Mouse (Mus musculus) liver, embryonic 11.5 days (tissue): ENCODE results near the gene Ifngr2. TPM values are rescaled to one million over a fixed set of nuclear protein-coding genes. Genes with fewer than 3 reads are reported as not detected.

Experiments used
- ATAC-seq: fragments of 200-750 bp; cut with Nextera tagmentation; replicated peaks from 2 replicates; pipeline ENCODE4 v1.8.0; 2017; ENCODE audit warnings: moderate number of reproducible peaks, mild to moderate bottlenecking, moderate TSS enrichment, moderate library complexity; ENCODE audit not compliant: low FRiP score
- DNase-seq: peaks from one replicate; pipeline ENCODE4 v3.0.0-alpha.2; 2017; ENCODE audit warnings: low spot score
- H3K27ac ChIP-seq: fragments of 300-500 bp; sonication (generic); 2 replicates; pipeline ENCODE4 v1.5.1; 2014; ENCODE audit warnings: mild to moderate bottlenecking, low read depth, low read length, control low read depth
- H3K27me3 ChIP-seq: fragments of 300-500 bp; sonication (generic); replicated peaks from 2 replicates; pipeline ENCODE4 v1.6.1; 2014; ENCODE audit warnings: low read length, mixed read lengths; ENCODE audit not compliant: control insufficient read depth, insufficient read depth
- H3K36me3 ChIP-seq: fragments of 300-500 bp; sonication (generic); 2 replicates; pipeline ENCODE4 v1.6.1; 2014; ENCODE audit warnings: mild to moderate bottlenecking, low read length, moderate library complexity, mixed read lengths; ENCODE audit not compliant: control insufficient read depth, insufficient read depth
- H3K4me1 ChIP-seq: fragments of 300-500 bp; sonication (generic); replicated peaks from 2 replicates; pipeline ENCODE4 v1.6.1; 2014; ENCODE audit warnings: low read length, mixed read lengths; ENCODE audit not compliant: control insufficient read depth, insufficient read depth
- H3K4me2 ChIP-seq: fragments of 300-500 bp; sonication (generic); 2 replicates; pipeline ENCODE4 v1.6.1; 2014; ENCODE audit warnings: mild to moderate bottlenecking, control low read depth, moderate library complexity
- H3K4me3 ChIP-seq: fragments of 300-500 bp; sonication (generic); 2 replicates; pipeline ENCODE4 v1.5.1; 2014; ENCODE audit warnings: low read depth, low read length, control low read depth
- H3K9ac ChIP-seq: fragments of 300-500 bp; sonication (generic); 2 replicates; pipeline ENCODE4 v1.6.1; 2014; ENCODE audit warnings: low read depth, low read length, control low read depth
- H3K9me3 ChIP-seq: fragments of 300-500 bp; sonication (generic); 2 replicates; pipeline ENCODE4 v1.6.1; 2016; ENCODE audit warnings: low read length, inconsistent platforms, mixed read lengths; ENCODE audit not compliant: control insufficient read depth
- WGBS: fragments of 180-500 bp; shearing (Covaris S2); extraction: QIAGEN DNeasy Blood & Tissue Kit; methylation state at CpG from one replicate; pipeline ENCODE4 v1.1.7; 2014; 5-methylcytosine and 5-hydroxymethylcytosine counted together
- polyA plus RNA-seq: library from polyadenylated mRNA; unstranded; fragments of >200 nt; fragmentation: Nextera tagmentation; extraction: Ambion mirVana; gene quantifications from 2 replicates; pipeline ENCODE4 v1.2.1, GENCODE M21; 2014

Gene Ifngr2
- polyA plus RNA-seq, 1 experiment from 2014 or later: 28.7 TPM

GRCm38 (mm10) chr16:91561541-91562457 is 14.9 kb downstream of the Ifngr2 start:
- ATAC-seq (no peak), DNase-seq (no peak)
- no peak overlapping the region for H3K27ac ChIP-seq
- no peak overlapping the region for H3K4me3 ChIP-seq
- H3K4me2 ChIP-seq: no peak overlapping the region
- 81% methylated on average over 38 of the region's 38 CpGs for WGBS
- H3K27me3 ChIP-seq: no peaks in the 10 kb centered on the region
- no peak overlapping the region for H3K9ac ChIP-seq
- no peaks in the 10 kb centered on the region for H3K9me3 ChIP-seq
- peaks cover 8% of the 10 kb centered on the region; the same call in 1 of the 2 replicates for H3K4me1 ChIP-seq
- H3K36me3 ChIP-seq: peaks cover 23% of the 10 kb centered on the region

GRCm38 (mm10) chr16:91564580-91565291 is 17.9 kb downstream of the Ifngr2 start:
- WGBS: 77% methylated on average over 4 of the region's 4 CpGs
- H3K9ac ChIP-seq: no peak overlapping the region
- DNase-seq (no peak), ATAC-seq (peak; percentile 71; the same call in 1 of the 2 replicates)
- no peak overlapping the region for H3K27ac ChIP-seq
- H3K27me3 ChIP-seq: no peaks in the 10 kb centered on the region
- peaks cover 8% of the 10 kb centered on the region; the same call in 1 of the 2 replicates for H3K4me1 ChIP-seq
- H3K36me3 ChIP-seq: peaks cover 19% of the 10 kb centered on the region
- H3K4me3 ChIP-seq: no peak overlapping the region
- H3K4me2 ChIP-seq: no peak overlapping the region
- no peaks in the 10 kb centered on the region for H3K9me3 ChIP-seq

- H3K4me1 ChIP-seq: peaks cover 8% of the 10 kb centered on the region; the same call in 1 of the 2 replicates
- H3K4me3 ChIP-seq: no peak overlapping the region
- no peak overlapping the region for H3K27ac ChIP-seq
- no peaks in the 10 kb centered on the region for H3K9me3 ChIP-seq
- H3K4me2 ChIP-seq: no peak overlapping the region
- DNase-seq (no peak), ATAC-seq (no peak)
- H3K36me3 ChIP-seq: peaks cover 14% of the 10 kb centered on the region
- H3K27me3 ChIP-seq: no peaks in the 10 kb centered on the region
- WGBS: 57% methylated on average over 9 of the region's 9 CpGs
- H3K9ac ChIP-seq: no peak overlapping the region
These were observed 18.6 kb downstream of the Ifngr2 start for GRCm38 (mm10) chr16:91565292-91565951.

GRCm38 (mm10) chr16:91566002-91566401 is 19.1 kb downstream of the Ifngr2 start:
- 87% methylated on average over 7 of the region's 7 CpGs for WGBS
- H3K4me3 ChIP-seq: no peak overlapping the region
- no peak overlapping the region for H3K9ac ChIP-seq
- H3K36me3 ChIP-seq: peaks cover 14% of the 10 kb centered on the region
- H3K27me3 ChIP-seq: no peaks in the 10 kb centered on the region
- no peaks in the 10 kb centered on the region for H3K9me3 ChIP-seq
- no peak for ATAC-seq
- no peak overlapping the region for H3K27ac ChIP-seq
- no peak for DNase-seq
- no peak overlapping the region for H3K4me2 ChIP-seq
- H3K4me1 ChIP-seq: peaks cover 8% of the 10 kb centered on the region; the same call in 1 of the 2 replicates

- H3K27me3 ChIP-seq: no peaks in the 10 kb centered on the region
- no peaks in the 10 kb centered on the region for H3K36me3 ChIP-seq
- peaks cover 8% of the 10 kb centered on the region; the same call in 1 of the 2 replicates for H3K4me1 ChIP-seq
- WGBS: 87% methylated on average over 10 of the region's 10 CpGs
- no peak for ATAC-seq
- no peak overlapping the region for H3K4me3 ChIP-seq
- no peak overlapping the region for H3K9ac ChIP-seq
- no peak for DNase-seq
- no peaks in the 10 kb centered on the region for H3K9me3 ChIP-seq
- no peak overlapping the region for H3K4me2 ChIP-seq
- no peak overlapping the region for H3K27ac ChIP-seq
These were observed 22.1 kb downstream of the Ifngr2 start for GRCm38 (mm10) chr16:91568960-91569359.

GRCm38 (mm10) chr16:91571105-91571504 is 24.2 kb downstream of the Ifngr2 start:
- no peak for DNase-seq
- Histone ChIP-seq H3K9ac (no peak overlapping the region), H3K27ac (no peak overlapping the region), H3K4me3 (no peak overlapping the region), H3K4me1 (no peaks in the 10 kb centered on the region), H3K4me2 (no peak overlapping the region), H3K9me3 (no peaks in the 10 kb centered on the region), H3K27me3 (no peaks in the 10 kb centered on the region), H3K36me3 (no peaks in the 10 kb centered on the region)
- ATAC-seq: no peak
- WGBS: 39% methylated on average over 3 of the region's 3 CpGs

GRCm38 (mm10) chr16:91575151-91575550 is 28.3 kb downstream of the Ifngr2 start:
- 78% methylated on average over 13 of the region's 13 CpGs for WGBS
- Histone ChIP-seq H3K27ac (no peak overlapping the region), H3K9ac (no peak overlapping the region), H3K4me3 (no peak overlapping the region), H3K36me3 (no peaks in the 10 kb centered on the region), H3K27me3 (no peaks in the 10 kb centered on the region), H3K9me3 (no peaks in the 10 kb centered on the region), H3K4me1 (no peaks in the 10 kb centered on the region), H3K4me2 (no peak overlapping the region)
- DNase-seq: no peak
- no peak for ATAC-seq

GRCm38 (mm10) chr16:91578980-91579720 is 32.3 kb downstream of the Ifngr2 start:
- Histone ChIP-seq H3K4me3 (no peak overlapping the region), H3K9me3 (no peaks in the 10 kb centered on the region), H3K36me3 (no peaks in the 10 kb centered on the region), H3K4me1 (no peaks in the 10 kb centered on the region), H3K9ac (no peak overlapping the region), H3K27ac (no peak overlapping the region), H3K27me3 (no peaks in the 10 kb centered on the region), H3K4me2 (no peak overlapping the region)
- WGBS: 83% methylated on average over 14 of the region's 14 CpGs
- no peak for DNase-seq
- no peak for ATAC-seq
